Mouse (Mus musculus) megakaryocyte, embryonic 14.5 days (primary cell): ENCODE measurements around the gene Snx20.

Experiments
- FLI1 ChIP-seq: IDR thresholded peaks from 2 replicates; pipeline ENCODE4 v1.6.1; 2012; ENCODE audit warnings: low read length, inconsistent platforms, mixed read lengths
- GATA1 ChIP-seq: IDR thresholded peaks from 3 replicates; pipeline ENCODE4 v1.6.1; 2012; ENCODE audit warnings: mixed read lengths, low read length, inconsistent platforms, borderline replicate concordance

DNA sequence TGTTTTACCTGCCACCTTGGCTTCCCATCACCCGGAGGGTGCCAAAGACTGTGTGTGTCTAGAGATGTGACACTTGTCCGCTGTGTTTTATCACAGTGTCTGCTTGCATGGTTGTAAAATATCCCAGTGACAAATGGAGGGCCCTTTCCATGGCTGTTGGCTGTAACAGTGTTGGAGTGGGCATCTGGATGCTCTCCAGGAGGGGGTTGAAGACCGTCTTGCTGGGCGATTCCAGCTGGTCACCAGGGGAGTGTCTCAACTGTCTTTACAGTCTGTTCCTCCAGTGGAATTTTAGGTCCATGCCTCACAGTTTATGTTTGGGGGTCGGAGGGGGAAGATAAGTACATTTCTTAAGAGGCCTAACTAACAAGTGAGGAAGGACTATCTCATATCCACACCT, 15.0 kb downstream of the Snx20 start:
- TF ChIP-seq GATA1: no peak
- TF ChIP-seq FLI1: no peak
